Mouse (Mus musculus) hindbrain, embryonic 10.5 days (tissue): ENCODE results near the gene Pcsk5. TPM values are rescaled to one million over a fixed set of nuclear protein-coding genes. Genes with fewer than 3 reads are reported as not detected.
"Not testable (repeated sequence)": the region's sequence is repeated elsewhere in the genome, so short reads cannot be mapped to it uniquely, and the experiment has no call there.

ENCODE experiments used
- DNase-seq: peaks from one replicate; pipeline ENCODE4 v3.0.0-alpha.2; 2017; ENCODE audit warnings: low spot score
- H3K27ac ChIP-seq: fragments of 300-500 bp; sonication (generic); 2 replicates; pipeline ENCODE4 v1.5.1; 2016; ENCODE audit warnings: mild to moderate bottlenecking, moderate library complexity
- H3K27me3 ChIP-seq: fragments of 300-500 bp; sonication (generic); 2 replicates; pipeline ENCODE4 v1.6.1; 2016; ENCODE audit warnings: mild to moderate bottlenecking; ENCODE audit not compliant: poor library complexity, insufficient read depth, severe bottlenecking
- H3K36me3 ChIP-seq: fragments of 300-500 bp; sonication (generic); 2 replicates; pipeline ENCODE4 v1.6.1; 2016; ENCODE audit warnings: mild to moderate bottlenecking, moderate library complexity
- H3K4me1 ChIP-seq: fragments of 300-500 bp; sonication (generic); replicated peaks from 2 replicates; pipeline ENCODE4 v1.6.1; 2016; ENCODE audit warnings: mild to moderate bottlenecking
- H3K4me3 ChIP-seq: fragments of 300-500 bp; sonication (generic); 2 replicates; pipeline ENCODE4 v1.5.1; 2016; ENCODE audit warnings: mild to moderate bottlenecking, moderate library complexity
- H3K9me3 ChIP-seq: fragments of 300-500 bp; sonication (generic); 2 replicates; pipeline ENCODE4 v1.6.1; 2016; ENCODE audit warnings: mild to moderate bottlenecking, moderate library complexity
- WGBS: fragments of 180-500 bp; shearing (Covaris S2); methylation state at CpG from one replicate; pipeline ENCODE4 v1.1.7; 2016; 5-methylcytosine and 5-hydroxymethylcytosine counted together
- polyA plus RNA-seq: library from polyadenylated mRNA; unstranded; fragments of >200 nt; fragmentation: Nextera tagmentation; extraction: Ambion mirVana; gene quantifications from 2 replicates; pipeline ENCODE4 v1.2.1, GENCODE M21; 2016

Gene Pcsk5
- polyA plus RNA-seq, 1 experiment from 2014 or later: 7.5 TPM

GRCm38 (mm10) chr19:17511283-17511682 lies 326.1 kb downstream of the Pcsk5 start:
- no peak for DNase-seq
- WGBS: 90% methylated on average over 5 of the region's 5 CpGs
- Histone ChIP-seq H3K4me1 (no peaks in the 10 kb centered on the region), H3K36me3 (no peaks in the 10 kb centered on the region), H3K9me3 (no peaks in the 10 kb centered on the region), H3K27me3 (no peaks in the 10 kb centered on the region), H3K27ac (no peak overlapping the region), H3K4me3 (no peak overlapping the region)

- Histone ChIP-seq H3K4me3 (no peak overlapping the region), H3K9me3 (no peaks in the 10 kb centered on the region), H3K36me3 (no peaks in the 10 kb centered on the region), H3K27me3 (no peaks in the 10 kb centered on the region), H3K4me1 (no peaks in the 10 kb centered on the region), H3K27ac (no peak overlapping the region)
- no peak for DNase-seq
- 75% methylated on average over 6 of the region's 6 CpGs for WGBS
Measured at GRCm38 (mm10) chr19:17504212-17504611, 333.2 kb downstream of the Pcsk5 start.

- Histone ChIP-seq H3K4me1 (no peaks in the 10 kb centered on the region), H3K9me3 (no peaks in the 10 kb centered on the region), H3K27ac (no peak overlapping the region), H3K4me3 (no peak overlapping the region), H3K36me3 (no peaks in the 10 kb centered on the region), H3K27me3 (no peaks in the 10 kb centered on the region)
- 88% methylated on average over 7 of the region's 7 CpGs for WGBS
- DNase-seq: no peak
Measured at GRCm38 (mm10) chr19:17498586-17499235, 338.7 kb downstream of the Pcsk5 start.

GRCm38 (mm10) chr19:17496131-17496530 lies 341.3 kb downstream of the Pcsk5 start:
- no peaks in the 10 kb centered on the region for H3K36me3 ChIP-seq
- 93% methylated on average over 1 of the region's 1 CpGs for WGBS
- H3K27me3 ChIP-seq: no peaks in the 10 kb centered on the region
- DNase-seq: no peak
- H3K4me1 ChIP-seq: peaks cover 10% of the 10 kb centered on the region; the same call in 1 of the 2 replicates
- no peak overlapping the region for H3K4me3 ChIP-seq
- no peaks in the 10 kb centered on the region for H3K9me3 ChIP-seq
- H3K27ac ChIP-seq: no peak overlapping the region

GRCm38 (mm10) chr19:17491822-17492544 lies 345.4 kb downstream of the Pcsk5 start:
- WGBS: 71% methylated on average over 9 of the region's 9 CpGs

GRCm38 (mm10) chr19:17491322-17491721 lies 346.1 kb downstream of the Pcsk5 start:
- Histone ChIP-seq H3K4me3 (no peak overlapping the region), H3K36me3 (no peaks in the 10 kb centered on the region), H3K4me1 (peaks cover 10% of the 10 kb centered on the region; the same call in 1 of the 2 replicates), H3K27me3 (no peaks in the 10 kb centered on the region), H3K27ac (no peak overlapping the region), H3K9me3 (no peaks in the 10 kb centered on the region)
- WGBS: 85% methylated on average over 3 of the region's 3 CpGs
- no peak for DNase-seq

More at GRCm38 (mm10) chr19:17491822-17492544, 345.4 kb downstream of the Pcsk5 start:
- Histone ChIP-seq H3K9me3 (no peaks in the 10 kb centered on the region), H3K27me3 (no peaks in the 10 kb centered on the region), H3K4me1 (peaks cover 10% of the 10 kb centered on the region; the same call in 1 of the 2 replicates), H3K4me3 (no peak overlapping the region), H3K36me3 (no peaks in the 10 kb centered on the region), H3K27ac (no peak overlapping the region)
- no peak for DNase-seq

GRCm38 (mm10) chr19:17489866-17490141 lies 347.6 kb downstream of the Pcsk5 start:
- 72% methylated on average over 3 of the region's 3 CpGs for WGBS
- Histone ChIP-seq H3K27ac (no peak overlapping the region; the same call in 1 of the 2 replicates), H3K4me3 (no peak overlapping the region), H3K36me3 (no peaks in the 10 kb centered on the region), H3K9me3 (no peaks in the 10 kb centered on the region), H3K27me3 (no peaks in the 10 kb centered on the region), H3K4me1 (peaks cover 10% of the 10 kb centered on the region; the same call in 1 of the 2 replicates)
- DNase-seq: no peak

GRCm38 (mm10) chr19:17489041-17489865 lies 348.2 kb downstream of the Pcsk5 start:
- WGBS: 89% methylated on average over 17 of the region's 17 CpGs

GRCm38 (mm10) chr19:17482126-17482790 lies 355.2 kb downstream of the Pcsk5 start:
- Histone ChIP-seq H3K36me3 (no peaks in the 10 kb centered on the region), H3K4me1 (no peaks in the 10 kb centered on the region), H3K9me3 (no peaks in the 10 kb centered on the region), H3K27ac (no peak overlapping the region), H3K4me3 (no peak overlapping the region), H3K27me3 (no peaks in the 10 kb centered on the region)
- 67% methylated on average over 6 of the region's 6 CpGs for WGBS
- no peak for DNase-seq

More at GRCm38 (mm10) chr19:17489041-17489865, 348.2 kb downstream of the Pcsk5 start:
- Histone ChIP-seq H3K4me1 (peaks cover 10% of the 10 kb centered on the region; the same call in 1 of the 2 replicates), H3K36me3 (no peaks in the 10 kb centered on the region), H3K9me3 (no peaks in the 10 kb centered on the region), H3K27me3 (no peaks in the 10 kb centered on the region), H3K4me3 (no peak overlapping the region), H3K27ac (no peak overlapping the region)
- no peak for DNase-seq

- no peaks in the 10 kb centered on the region for H3K27me3 ChIP-seq
- H3K4me1 ChIP-seq: no peaks in the 10 kb centered on the region
- no peak overlapping the region for H3K27ac ChIP-seq
- H3K9me3 ChIP-seq: no peaks in the 10 kb centered on the region
- H3K4me3 ChIP-seq: no peak overlapping the region
- no peaks in the 10 kb centered on the region for H3K36me3 ChIP-seq
- no peak for DNase-seq
- 91% methylated on average over 5 of the region's 5 CpGs for WGBS
Measured at GRCm38 (mm10) chr19:17479471-17479870, 358.0 kb downstream of the Pcsk5 start.

- Histone ChIP-seq H3K4me3 (no peak overlapping the region), H3K9me3 (no peaks in the 10 kb centered on the region), H3K27me3 (no peaks in the 10 kb centered on the region), H3K27ac (no peak overlapping the region), H3K36me3 (no peaks in the 10 kb centered on the region), H3K4me1 (no peaks in the 10 kb centered on the region)
- no peak for DNase-seq
- 88% methylated on average over 5 of the region's 5 CpGs for WGBS
Measured at GRCm38 (mm10) chr19:17476021-17476420, 361.4 kb downstream of the Pcsk5 start.

GRCm38 (mm10) chr19:17473138-17473537 lies 364.3 kb downstream of the Pcsk5 start:
- H3K27ac ChIP-seq, H3K4me1 ChIP-seq, H3K4me3 ChIP-seq, H3K27me3 ChIP-seq, H3K9me3 ChIP-seq, H3K36me3 ChIP-seq, DNase-seq: not testable (repeated sequence)
- WGBS: 87% methylated on average over 2 of the region's 2 CpGs
